Mouse (Mus musculus) forebrain, embryonic 11.5 days (tissue): ENCODE measurements at regions not wholly inside any gene's neighbourhood (a gene's known extent, or its start where the extent isn't known, plus 50 kb on each side); places are given as distances from the start of the nearest gene placed in this dataset.

ENCODE experiments used
- ATAC-seq: fragments of 200-750 bp; cut with Nextera tagmentation; replicated peaks from 2 replicates; pipeline ENCODE4 v1.8.0; 2017; ENCODE audit warnings: moderate TSS enrichment; ENCODE audit not compliant: low FRiP score
- DNase-seq: peaks from one replicate; pipeline ENCODE4 v3.0.0-alpha.2; 2017; ENCODE audit warnings: low spot score
- H3K27ac ChIP-seq: fragments of 300-500 bp; sonication (generic); 2 replicates; pipeline ENCODE4 v1.5.1; 2014; ENCODE audit warnings: low read depth, low read length
- H3K27me3 ChIP-seq: fragments of 300-500 bp; sonication (generic); 2 replicates; pipeline ENCODE4 v1.6.1; 2014; ENCODE audit warnings: mild to moderate bottlenecking, low read length, mixed read lengths; ENCODE audit not compliant: control insufficient read depth, insufficient read depth
- H3K36me3 ChIP-seq: fragments of 300-500 bp; sonication (generic); 2 replicates; pipeline ENCODE4 v1.6.1; 2014; ENCODE audit warnings: mild to moderate bottlenecking, low read length, moderate library complexity, mixed read lengths; ENCODE audit not compliant: control insufficient read depth, insufficient read depth
- H3K4me1 ChIP-seq: fragments of 300-500 bp; sonication (generic); replicated peaks from 2 replicates; pipeline ENCODE4 v1.6.1; 2014; ENCODE audit warnings: low read length, mixed read lengths; ENCODE audit not compliant: control insufficient read depth, insufficient read depth
- H3K4me2 ChIP-seq: fragments of 300-500 bp; sonication (generic); 2 replicates; pipeline ENCODE4 v1.6.1; 2014; ENCODE audit warnings: low read depth, mild to moderate bottlenecking, low read length, moderate library complexity, mixed read lengths; ENCODE audit not compliant: severe bottlenecking
- H3K4me3 ChIP-seq: fragments of 300-500 bp; sonication (generic); 2 replicates; pipeline ENCODE4 v1.5.1; 2014; ENCODE audit warnings: low read depth, low read length
- H3K9ac ChIP-seq: fragments of 300-500 bp; sonication (generic); 2 replicates; pipeline ENCODE4 v1.6.1; 2014; ENCODE audit warnings: low read length
- H3K9me3 ChIP-seq: fragments of 300-500 bp; sonication (generic); 2 replicates; pipeline ENCODE4 v1.6.1; 2016; ENCODE audit warnings: low read length, mixed read lengths; ENCODE audit not compliant: control insufficient read depth
- WGBS: fragments of 180-500 bp; shearing (Covaris S2); extraction: QIAGEN DNeasy Blood & Tissue Kit; methylation state at CpG from one replicate; pipeline ENCODE4 v1.1.7; 2014; 5-methylcytosine and 5-hydroxymethylcytosine counted together

DNA sequence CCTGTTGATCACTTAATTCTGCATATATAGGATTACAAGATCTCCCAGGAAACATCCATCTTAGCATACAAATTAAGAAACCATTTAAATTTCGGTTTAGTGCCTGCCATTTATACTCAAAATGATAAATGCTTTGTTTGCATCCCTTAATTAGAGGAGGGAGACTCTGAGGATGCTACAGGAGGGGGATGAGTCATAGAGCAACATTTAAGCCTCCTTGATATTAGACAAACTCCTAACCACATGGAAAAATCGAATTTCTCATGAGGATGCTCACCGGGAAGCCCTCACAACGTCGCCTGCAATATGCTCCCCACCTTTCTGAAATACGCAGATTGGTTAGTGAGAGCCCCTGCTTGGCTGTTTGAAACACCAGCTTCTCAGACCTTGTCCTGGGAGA, 320.8 kb upstream of the Sphkap start:
- Histone ChIP-seq H3K4me1 (no peaks in the 10 kb centered on the region), H3K9ac (no peak overlapping the region), H3K36me3 (no peaks in the 10 kb centered on the region), H3K27ac (no peak overlapping the region), H3K4me2 (no peak overlapping the region), H3K27me3 (no peaks in the 10 kb centered on the region), H3K9me3 (no peaks in the 10 kb centered on the region), H3K4me3 (no peak overlapping the region)
- WGBS = 84% methylated on average over 6 of the region's 6 CpGs
- ATAC-seq = no peak
- DNase-seq = no peak

DNA sequence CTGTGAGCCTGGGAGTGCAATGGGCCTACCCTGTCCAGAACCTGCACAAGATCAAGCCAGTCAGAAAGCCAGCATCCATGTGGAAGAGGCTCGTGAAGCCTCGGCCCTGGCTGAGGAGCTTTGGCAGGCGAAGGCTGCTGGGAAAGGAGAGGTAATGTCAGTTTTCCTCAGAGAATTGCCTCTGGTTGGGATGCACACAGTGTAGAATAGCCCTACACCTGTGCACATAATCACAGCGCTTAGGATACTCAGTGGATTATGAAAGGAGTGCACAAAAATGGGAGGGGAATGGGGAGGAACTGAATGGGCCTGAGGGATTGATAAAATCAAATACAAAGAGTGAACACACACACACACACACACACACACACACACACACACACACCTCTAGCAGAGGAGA, 319.9 kb upstream of the Sphkap start:
- H3K9me3 ChIP-seq = no peaks in the 10 kb centered on the region
- H3K27me3 ChIP-seq = no peaks in the 10 kb centered on the region
- no peak overlapping the region for H3K4me2 ChIP-seq
- H3K4me3 ChIP-seq = no peak overlapping the region
- no peak overlapping the region for H3K9ac ChIP-seq
- H3K4me1 ChIP-seq = no peaks in the 10 kb centered on the region
- WGBS = 92% methylated on average over 4 of the region's 4 CpGs
- ATAC-seq (no peak), DNase-seq (no peak)
- no peaks in the 10 kb centered on the region for H3K36me3 ChIP-seq
- H3K27ac ChIP-seq = no peak overlapping the region

DNA sequence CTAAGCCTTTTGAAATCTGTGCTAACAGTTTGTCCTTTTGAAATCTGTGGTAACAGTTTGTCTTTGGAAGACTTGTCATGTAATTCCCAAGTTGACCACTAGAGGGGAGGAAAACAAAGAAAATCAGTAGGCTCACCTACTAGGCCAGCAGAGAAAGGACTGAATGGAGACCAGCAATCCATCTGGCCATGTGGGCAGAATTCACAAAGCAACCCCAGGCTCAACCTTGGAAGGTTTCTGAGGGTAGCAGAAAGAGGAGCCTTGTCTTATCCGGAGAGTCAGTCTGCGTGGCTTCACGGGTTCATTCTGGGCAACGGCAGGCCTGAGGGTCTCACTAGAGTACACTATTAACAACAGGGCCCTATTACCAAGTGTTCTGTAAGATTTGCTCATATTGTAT, 319.2 kb upstream of the Sphkap start:
- Histone ChIP-seq H3K27me3 (no peaks in the 10 kb centered on the region), H3K4me1 (no peaks in the 10 kb centered on the region), H3K36me3 (no peaks in the 10 kb centered on the region), H3K9ac (no peak overlapping the region), H3K9me3 (no peaks in the 10 kb centered on the region), H3K27ac (no peak overlapping the region), H3K4me3 (no peak overlapping the region), H3K4me2 (no peak overlapping the region)
- DNase-seq (peak; percentile 51), ATAC-seq (peak; percentile 72)
- 83% methylated on average over 4 of the region's 4 CpGs for WGBS

DNA sequence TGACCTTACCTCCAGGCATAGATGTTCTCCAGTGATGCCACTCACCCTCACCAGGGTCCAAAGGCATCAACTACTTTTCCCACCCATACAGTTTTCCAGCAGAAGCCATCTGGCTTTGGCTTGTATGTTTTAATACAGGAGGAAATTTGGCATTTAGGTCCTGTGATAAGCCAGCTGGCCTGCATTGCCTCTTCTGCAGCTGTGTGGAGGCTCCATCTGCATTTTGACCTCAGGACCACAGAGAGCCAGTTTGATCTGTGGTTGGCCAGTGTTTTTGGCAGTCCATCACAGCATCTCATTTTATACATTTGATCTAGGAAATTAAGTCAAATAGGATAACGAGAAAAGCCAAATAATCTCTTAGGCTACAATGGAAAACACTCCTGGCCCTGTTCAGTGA, 315.1 kb upstream of the Sphkap start:
- H3K4me1 ChIP-seq = no peaks in the 10 kb centered on the region
- 85% methylated on average over 1 of the region's 1 CpGs for WGBS
- H3K27ac ChIP-seq = no peak overlapping the region
- no peaks in the 10 kb centered on the region for H3K9me3 ChIP-seq
- DNase-seq (no peak), ATAC-seq (no peak)
- no peak overlapping the region for H3K4me3 ChIP-seq
- no peak overlapping the region for H3K4me2 ChIP-seq
- H3K9ac ChIP-seq = no peak overlapping the region
- H3K27me3 ChIP-seq = no peaks in the 10 kb centered on the region
- H3K36me3 ChIP-seq = no peaks in the 10 kb centered on the region

DNA sequence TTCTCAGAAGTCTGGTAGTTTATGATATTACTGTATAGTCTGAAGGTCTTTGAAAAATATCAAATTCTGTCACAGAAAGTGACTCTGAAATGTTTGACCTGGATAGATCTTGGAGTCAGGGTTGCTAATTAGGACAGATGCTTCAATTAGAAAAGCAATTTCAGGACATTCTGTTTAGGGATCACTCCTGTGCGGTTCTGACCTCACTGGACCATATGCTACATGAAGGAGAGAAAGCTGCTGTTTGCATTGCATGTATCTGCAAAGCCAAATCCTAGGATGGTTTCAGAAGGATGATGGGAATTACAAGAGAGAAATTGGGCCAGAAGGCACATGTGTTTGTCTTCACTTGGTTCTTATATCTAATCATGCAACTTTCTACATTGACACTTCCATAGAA, 312.2 kb upstream of the Sphkap start:
- Histone ChIP-seq H3K4me1 (no peaks in the 10 kb centered on the region), H3K9me3 (no peaks in the 10 kb centered on the region), H3K36me3 (no peaks in the 10 kb centered on the region), H3K27me3 (no peaks in the 10 kb centered on the region), H3K4me3 (no peak overlapping the region), H3K9ac (no peak overlapping the region), H3K4me2 (no peak overlapping the region), H3K27ac (no peak overlapping the region)
- ATAC-seq (no peak), DNase-seq (no peak)
- 91% methylated on average over 1 of the region's 1 CpGs for WGBS

DNA sequence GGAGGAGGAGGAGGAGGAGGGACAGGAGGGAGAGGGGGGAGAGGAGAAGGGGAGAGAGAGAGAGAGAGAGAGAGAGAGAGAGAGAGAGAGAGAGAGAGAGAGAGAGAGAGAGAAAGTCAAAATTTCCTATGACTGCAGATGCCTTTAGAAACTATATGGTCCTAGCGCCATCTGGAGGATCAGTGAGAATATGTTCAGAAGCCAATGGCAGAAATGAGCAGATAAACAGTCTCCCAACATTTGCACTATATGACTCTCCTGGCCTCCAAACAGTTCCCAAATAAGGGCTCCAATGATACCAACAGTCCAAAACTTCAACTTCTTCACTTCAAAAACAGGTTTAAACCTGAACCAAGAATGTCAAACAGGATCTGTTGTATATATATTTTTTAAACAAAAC, 309.1 kb upstream of the Sphkap start:
- Histone ChIP-seq H3K4me3 (no peak overlapping the region), H3K27ac (no peak overlapping the region), H3K4me2 (no peak overlapping the region), H3K9ac (no peak overlapping the region), H3K27me3 (no peaks in the 10 kb centered on the region), H3K9me3 (no peaks in the 10 kb centered on the region), H3K4me1 (no peaks in the 10 kb centered on the region), H3K36me3 (no peaks in the 10 kb centered on the region)
- 0% methylated on average over 1 of the region's 1 CpGs for WGBS
- DNase-seq (no peak), ATAC-seq (no peak)

DNA sequence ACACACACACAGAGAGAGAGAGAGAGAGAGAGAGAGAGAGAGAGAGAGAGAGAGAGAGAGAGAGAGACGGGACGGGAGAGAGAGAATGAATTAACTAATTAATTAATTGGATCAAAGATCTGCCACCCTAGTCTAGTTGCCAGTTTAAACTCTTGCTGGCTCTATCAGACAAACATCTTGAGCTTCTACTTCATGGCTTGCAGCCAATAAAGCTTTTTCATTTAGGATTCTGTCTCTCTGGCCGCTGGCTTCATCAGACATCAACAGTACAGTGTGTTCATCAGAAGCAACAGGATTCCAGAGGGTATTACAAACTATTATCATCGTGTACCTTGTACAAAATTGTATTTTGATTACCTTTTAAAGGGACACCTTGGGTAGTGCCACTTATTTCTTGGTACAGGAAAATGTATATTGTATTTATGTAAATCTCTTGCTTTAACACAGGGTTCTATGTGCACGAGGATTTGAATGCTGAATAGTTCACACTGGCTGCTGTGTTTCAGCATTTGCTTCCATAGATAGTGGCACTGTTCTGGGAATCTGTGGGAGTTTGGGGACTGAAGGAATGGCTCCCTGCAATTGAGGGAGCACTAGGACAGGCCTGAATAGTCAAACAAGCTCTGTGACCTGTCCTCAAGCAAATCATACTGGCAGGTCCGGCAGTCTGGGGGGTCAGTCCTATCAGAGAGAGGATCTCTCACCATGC, 293.9 kb upstream of the Sphkap start:
- H3K27me3 ChIP-seq = no peaks in the 10 kb centered on the region
- H3K9me3 ChIP-seq = no peaks in the 10 kb centered on the region
- WGBS = 81% methylated on average over 6 of the region's 6 CpGs
- no peak overlapping the region for H3K27ac ChIP-seq
- no peak overlapping the region for H3K4me3 ChIP-seq
- H3K4me1 ChIP-seq = no peaks in the 10 kb centered on the region
- H3K4me2 ChIP-seq = no peak overlapping the region
- H3K36me3 ChIP-seq = no peaks in the 10 kb centered on the region
- no peak overlapping the region for H3K9ac ChIP-seq
- DNase-seq (no peak), ATAC-seq (no peak)

DNA sequence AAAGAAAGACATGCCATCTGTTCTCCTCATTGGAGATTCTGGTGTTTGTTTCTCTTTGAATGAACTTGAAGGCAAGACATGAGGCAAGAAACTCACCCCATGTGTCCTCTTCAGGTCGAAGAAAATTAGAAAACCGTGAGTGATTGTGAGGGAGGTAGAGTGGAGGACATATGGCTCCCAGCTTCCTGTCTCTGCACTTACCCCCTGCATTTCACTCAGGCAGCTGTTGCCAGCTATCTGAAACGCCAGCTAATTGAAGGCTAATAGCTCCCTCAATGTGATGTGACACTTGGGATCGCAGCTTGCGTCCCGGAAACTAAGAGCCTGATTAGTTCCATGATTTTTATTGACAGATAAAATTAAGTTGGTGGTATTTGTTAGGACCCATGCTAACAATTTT, 289.4 kb upstream of the Sphkap start:
- Histone ChIP-seq H3K4me3 (no peak overlapping the region), H3K9me3 (no peaks in the 10 kb centered on the region), H3K27ac (no peak overlapping the region), H3K27me3 (no peaks in the 10 kb centered on the region), H3K4me2 (no peak overlapping the region), H3K36me3 (no peaks in the 10 kb centered on the region), H3K9ac (no peak overlapping the region), H3K4me1 (no peaks in the 10 kb centered on the region)
- WGBS = 62% methylated on average over 6 of the region's 6 CpGs
- ATAC-seq (no peak), DNase-seq (no peak)

DNA sequence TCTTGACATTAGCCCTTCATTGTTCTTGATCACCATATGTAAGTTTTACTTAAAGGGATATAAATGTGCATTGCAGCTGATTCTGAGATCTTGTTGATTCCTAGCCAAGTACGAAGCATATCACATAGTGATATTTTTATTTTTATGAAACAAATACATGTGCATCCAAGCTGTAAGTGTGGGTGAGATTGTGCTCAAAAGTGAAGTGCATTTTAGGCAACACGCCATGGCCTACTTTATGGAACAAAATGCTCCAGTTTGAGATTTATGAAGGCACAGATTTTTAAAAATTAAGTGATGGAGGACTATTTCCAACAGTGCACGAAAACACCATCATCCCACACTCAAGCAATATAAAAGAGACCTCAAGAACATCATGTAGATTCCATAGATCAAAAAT, 277.2 kb upstream of the Sphkap start:
- Histone ChIP-seq H3K27ac (no peak overlapping the region), H3K4me3 (no peak overlapping the region), H3K36me3 (no peaks in the 10 kb centered on the region), H3K4me2 (no peak overlapping the region), H3K27me3 (no peaks in the 10 kb centered on the region), H3K9me3 (no peaks in the 10 kb centered on the region), H3K4me1 (no peaks in the 10 kb centered on the region), H3K9ac (no peak overlapping the region)
- DNase-seq (no peak), ATAC-seq (no peak)
- 86% methylated on average over 3 of the region's 3 CpGs for WGBS
